Mouse (Mus musculus): Measurements from ENCODE around the gene Rars2.

- TF ChIP-seq POLR2A (IDR thresholded peaks at IDR 0.05; ENCODE audit: control insufficient read depth, extremely low read depth, insufficient read depth, low read length, poor library complexity) (no peak), CTCF (IDR thresholded peaks at IDR 0.05; ENCODE audit: borderline replicate concordance, control insufficient read depth, extremely low read depth, insufficient read depth, low read length, poor library complexity) (no peak)
Observed at GRCm38 (mm10) chr4:34634129-34634528, 19.4 kb downstream of the Rars2 start.

All from thymus, adult 2 months (tissue).